Mouse (Mus musculus) cerebellum, adult 2 months (tissue): ENCODE measurements around the gene Urb1. TPM values are rescaled to one million over a fixed set of nuclear protein-coding genes. Genes with fewer than 3 reads are reported as not detected.

ENCODE experiments used
- DNase-seq, 2 experiments: peaks; one replicate each; pipeline ENCODE4 v3.0.0; 2021
- H3K27ac ChIP-seq: fragments of 200-500 bp; 2 replicates; pipeline ENCODE4 v1.5.1; 2012; ENCODE audit warnings: low read length, control low read depth, inconsistent platforms; ENCODE audit not compliant: insufficient read depth
- H3K27me3 ChIP-seq: fragments of 200-500 bp; 2 replicates; pipeline ENCODE4 v1.6.1; 2012; ENCODE audit warnings: inconsistent platforms, mild to moderate bottlenecking, low read length, moderate library complexity; ENCODE audit not compliant: control insufficient read depth, insufficient read depth
- H3K4me1 ChIP-seq: fragments of 200-500 bp; 2 replicates; pipeline ENCODE4 v1.6.1; 2011; ENCODE audit warnings: low read length; ENCODE audit not compliant: control insufficient read depth, insufficient read depth
- H3K4me3 ChIP-seq: fragments of 200-500 bp; replicated peaks from 2 replicates; pipeline ENCODE3; 2011; ENCODE audit warnings: mild to moderate bottlenecking, low read depth, low read length, control low read depth; ENCODE audit not compliant: insufficient read depth
- CTCF ChIP-seq: fragments of 200-500 bp; IDR thresholded peaks from 2 replicates; pipeline ENCODE4 v1.5.1; 2011; ENCODE audit warnings: low read depth, mild to moderate bottlenecking, control low read depth, low read length, moderate library complexity, borderline replicate concordance; ENCODE audit not compliant: insufficient read depth
- POLR2A ChIP-seq: fragments of 200-500 bp; IDR thresholded peaks from 2 replicates; pipeline ENCODE4 v1.6.1; 2011; ENCODE audit warnings: low read length, control low read depth, borderline replicate concordance; ENCODE audit not compliant: insufficient read depth
- WGBS: fragments of 180-500 bp; shearing (Covaris S2); methylation state at CpG from one replicate; pipeline ENCODE4 v1.1.7; 2018; 5-methylcytosine and 5-hydroxymethylcytosine counted together
- polyA plus RNA-seq: library from polyadenylated mRNA; depleted of rRNA; stranded (reverse); fragments of >200 nt; gene quantifications from 2 replicates; pipeline ENCODE4 v1.2.3, GENCODE M21; 2012

Urb1 gene
- polyA plus RNA-seq, 1 experiment: 4.9 TPM

- no peak for TF ChIP-seq CTCF
- no peak for TF ChIP-seq POLR2A
- Histone ChIP-seq H3K27me3 (no peaks in the 10 kb centered on the region), H3K27ac (no peak overlapping the region), H3K4me3 (no peak overlapping the region), H3K4me1 (0 out of 2 replicates have a peak, but pooled peaks cover 2% of the 10 kb centered on the region)
- no peak for DNase-seq
- 82% methylated on average over 14 of the region's 14 CpGs for WGBS
These were observed 11.0 kb upstream of the Urb1 start for GRCm38 (mm10) chr16:90821046-90821697.

- H3K4me3 ChIP-seq: no peak overlapping the region
- 87% methylated on average over 6 of the region's 6 CpGs for WGBS
- TF ChIP-seq CTCF (no peak), POLR2A (no peak)
- 0 out of 2 replicates have a peak, but pooled peaks cover 2% of the 10 kb centered on the region for H3K4me1 ChIP-seq
- H3K27ac ChIP-seq: no peak overlapping the region
- DNase-seq: no peak
- no peaks in the 10 kb centered on the region for H3K27me3 ChIP-seq
These were observed 10.1 kb upstream of the Urb1 start for GRCm38 (mm10) chr16:90820326-90820725.

- TF ChIP-seq CTCF: no peak
- TF ChIP-seq POLR2A: no peak
- 60% methylated on average over 5 of the region's 5 CpGs for WGBS
- H3K27ac ChIP-seq: no peak overlapping the region
- H3K27me3 ChIP-seq: no peaks in the 10 kb centered on the region
- peaks cover 3% of the 10 kb centered on the region; the same call in 1 of the 2 replicates for H3K4me1 ChIP-seq
- H3K4me3 ChIP-seq: no peak overlapping the region
- no peak for DNase-seq
These were observed 1.9 kb upstream of the Urb1 start for GRCm38 (mm10) chr16:90812086-90812485.

GRCm38 (mm10) chr16:90810716-90811256 is 573 bp upstream of the Urb1 start:
- TF ChIP-seq POLR2A: no peak
- no peak for TF ChIP-seq CTCF
- H3K27ac ChIP-seq: no peak overlapping the region; the same call in 1 of the 2 replicates
- DNase-seq: no peak
- H3K4me1 ChIP-seq: peaks cover 3% of the 10 kb centered on the region; the same call in 1 of the 2 replicates
- H3K27me3 ChIP-seq: no peaks in the 10 kb centered on the region
- 33% methylated on average over 11 of the region's 11 CpGs for WGBS
- peak overlapping the region; percentile 78 for H3K4me3 ChIP-seq

- DNase-seq: no peak
- TF ChIP-seq POLR2A (no peak), CTCF (no peak)
- Histone ChIP-seq H3K27ac (no peak overlapping the region), H3K27me3 (no peaks in the 10 kb centered on the region), H3K4me1 (no peaks in the 10 kb centered on the region), H3K4me3 (no peak overlapping the region)
- 95% methylated on average over 5 of the region's 5 CpGs for WGBS
These were observed 5.7 kb downstream of the Urb1 start for GRCm38 (mm10) chr16:90804466-90804865.

GRCm38 (mm10) chr16:90801928-90802327 is 8.3 kb downstream of the Urb1 start:
- peak; percentile 31; the same call in 1 of the 2 replicates for TF ChIP-seq CTCF
- no peak for TF ChIP-seq POLR2A
- 97% methylated on average over 3 of the region's 3 CpGs for WGBS
- Histone ChIP-seq H3K27ac (no peak overlapping the region), H3K4me3 (no peak overlapping the region), H3K4me1 (no peaks in the 10 kb centered on the region), H3K27me3 (no peaks in the 10 kb centered on the region)
- no peak for DNase-seq

- H3K4me3 ChIP-seq: no peak overlapping the region
- H3K27ac ChIP-seq: no peak overlapping the region
- H3K27me3 ChIP-seq: no peaks in the 10 kb centered on the region
- no peaks in the 10 kb centered on the region for H3K4me1 ChIP-seq
- 92% methylated on average over 5 of the region's 5 CpGs for WGBS
- DNase-seq: no peak
- no peak for TF ChIP-seq CTCF
- no peak for TF ChIP-seq POLR2A
These were observed 9.0 kb downstream of the Urb1 start for GRCm38 (mm10) chr16:90801251-90801650.

GRCm38 (mm10) chr16:90799840-90800239 is 10.4 kb downstream of the Urb1 start:
- DNase-seq: no peak
- no peak for TF ChIP-seq POLR2A
- no peak for TF ChIP-seq CTCF
- Histone ChIP-seq H3K4me1 (no peaks in the 10 kb centered on the region), H3K27me3 (no peaks in the 10 kb centered on the region), H3K27ac (no peak overlapping the region), H3K4me3 (no peak overlapping the region)
- 79% methylated on average over 10 of the region's 10 CpGs for WGBS
